Mouse (Mus musculus) myocyte (in vitro differentiated cells): ENCODE data around the gene Kalrn.

Experiments
- MAX ChIP-seq: IDR thresholded peaks from one replicate; pipeline ENCODE4 v1.6.1; 2011; ENCODE audit warnings: low read depth, mild to moderate bottlenecking, control low read depth
- MYOG ChIP-seq, 3 experiments: IDR thresholded peaks; one replicate each; pipeline ENCODE4 v1.6.1; 2011; ENCODE audit warnings: control low read depth in 2 of 3, low read depth in 2 of 3, mild to moderate bottlenecking in 2 of 3; ENCODE audit not compliant: insufficient read length in 2 of 3, control insufficient read depth in 1 of 3, insufficient read depth in 1 of 3
- POLR2A ChIP-seq: IDR thresholded peaks from one replicate; pipeline ENCODE4 v1.6.1; 2011; ENCODE audit warnings: low read depth, mild to moderate bottlenecking, control low read depth, moderate library complexity; ENCODE audit not compliant: insufficient read length
- POLR2AphosphoS2 ChIP-seq: IDR thresholded peaks from one replicate; pipeline ENCODE4 v1.6.1; 2011; ENCODE audit warnings: low read depth, control low read depth; ENCODE audit not compliant: insufficient read length
- TCF3 ChIP-seq: IDR thresholded peaks from one replicate; pipeline ENCODE4 v1.6.1; 2011; ENCODE audit warnings: low read depth, control low read depth; ENCODE audit not compliant: insufficient read length
- USF1 ChIP-seq: IDR thresholded peaks from one replicate; pipeline ENCODE4 v1.6.1; 2011; ENCODE audit warnings: low read depth, mild to moderate bottlenecking, control low read depth, moderate library complexity

- TF ChIP-seq POLR2A = no peak
- no peak for TF ChIP-seq POLR2AphosphoS2
- no peak for TF ChIP-seq MAX
- no peak for TF ChIP-seq MYOG (IDR thresholded peaks at IDR 0.05; ENCODE audit: control insufficient read depth in 1 of 3, insufficient read depth in 1 of 3, insufficient read length in 2 of 3, low read depth in 2 of 3)
- no peak for TF ChIP-seq TCF3
- TF ChIP-seq USF1 = no peak
Observed at GRCm38 (mm10) chr16:33938311-33939132, 634.8 kb downstream of the Kalrn start.
